In the genomic region with DNA sequence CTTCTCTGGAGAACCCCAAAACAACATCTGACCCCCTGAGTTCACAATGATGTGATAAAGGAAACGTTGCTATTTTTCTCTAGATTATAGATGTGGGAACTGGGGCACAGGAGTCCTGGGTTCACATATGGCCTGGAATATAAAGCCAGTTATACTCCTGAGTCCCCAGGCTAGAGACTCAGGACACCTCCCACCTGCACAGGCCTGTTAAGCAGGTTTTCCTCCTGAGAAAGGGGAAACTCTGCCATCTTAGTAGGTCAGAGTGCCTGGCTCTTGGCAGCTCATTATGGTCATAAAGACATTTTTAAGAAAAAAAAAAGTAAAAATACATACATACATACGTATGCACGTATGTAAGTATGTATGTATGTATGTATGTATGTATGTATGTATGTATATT, we compare ENCODE assay signal across 21 mouse cellular contexts.
DNase-seq lines count a peak whose midpoint lies in the region; ATAC-seq and TF ChIP-seq lines count a peak whose summit lies in the region.
"Had no signal": no experiment of that assay in that cellular context is flagged by ENCODE, and none has a peak within 500 bp of the region (broad histone marks: within the 10 kb centered on the region; RNA-seq: fewer than 3 reads in every experiment).

No protein-coding gene starts in this region.

- no peaks in the 10 kb centered on the region for H3K27me3 ChIP-seq in intestine, embryonic 15.5 days (replicated peaks)
- H3K27me3 ChIP-seq in intestine, postnatal 0 days (replicated peaks; ENCODE audit: control insufficient read depth, insufficient read depth, low read length): no peaks in the 10 kb centered on the region
- H3K27me3 ChIP-seq: CH12.LX; embryonic facial prominence, embryonic 12.5 days; forebrain, embryonic 13.5 days; forebrain, embryonic 15.5 days; Patski had no signal

- H3K36me3 ChIP-seq in intestine, embryonic 15.5 days: no peaks in the 10 kb centered on the region
- H3K36me3 ChIP-seq in intestine, postnatal 0 days (ENCODE audit: control insufficient read depth, insufficient read depth): no peaks in the 10 kb centered on the region
- H3K36me3 ChIP-seq: embryonic facial prominence, embryonic 10.5 days; embryonic facial prominence, embryonic 12.5 days; forebrain, embryonic 15.5 days; G1E had no signal

- no peak overlapping the region for H3K4me3 ChIP-seq in intestine, embryonic 15.5 days (replicated peaks)
- no peak overlapping the region for H3K4me3 ChIP-seq in intestine, postnatal 0 days (ENCODE audit: low read depth, low read length)
- H3K4me3 ChIP-seq: embryonic facial prominence, embryonic 10.5 days; embryonic facial prominence, embryonic 12.5 days; forebrain, embryonic 13.5 days; forebrain, embryonic 15.5 days had no signal

- TF ChIP-seq CTCF in intestine, postnatal 0 days (IDR thresholded peaks at IDR 0.05; ENCODE audit: low read depth): no peak

- no peaks in the 10 kb centered on the region for H3K4me1 ChIP-seq in intestine, embryonic 15.5 days (replicated peaks)
- no peaks in the 10 kb centered on the region for H3K4me1 ChIP-seq in intestine, postnatal 0 days (replicated peaks; ENCODE audit: control insufficient read depth, insufficient read depth, low read length)
- H3K4me1 ChIP-seq: embryonic facial prominence, embryonic 12.5 days; forebrain, embryonic 13.5 days; forebrain, embryonic 15.5 days had no signal

- H3K27ac ChIP-seq in intestine, embryonic 15.5 days: no peak overlapping the region
- H3K27ac ChIP-seq in intestine, postnatal 0 days (ENCODE audit: low read depth, low read length): no peak overlapping the region
- H3K27ac ChIP-seq: embryonic facial prominence, embryonic 10.5 days; embryonic facial prominence, embryonic 12.5 days; forebrain, embryonic 13.5 days; forebrain, embryonic 15.5 days had no signal

- no peak overlapping the region for H3K4me2 ChIP-seq in intestine, embryonic 15.5 days (replicated peaks)
- H3K4me2 ChIP-seq in intestine, postnatal 0 days (replicated peaks; ENCODE audit: low read depth): no peak overlapping the region
- H3K4me2 ChIP-seq: embryonic facial prominence, embryonic 12.5 days; forebrain, embryonic 13.5 days; forebrain, embryonic 15.5 days had no signal

- H3K9ac ChIP-seq in intestine, embryonic 15.5 days: no peak overlapping the region
- H3K9ac ChIP-seq in intestine, postnatal 0 days (ENCODE audit: low read depth, low read length): no peak overlapping the region
- H3K9ac ChIP-seq: embryonic facial prominence, embryonic 12.5 days; forebrain, embryonic 13.5 days; forebrain, embryonic 15.5 days had no signal

- no peaks in the 10 kb centered on the region for H3K9me3 ChIP-seq in intestine, embryonic 15.5 days
- no peaks in the 10 kb centered on the region for H3K9me3 ChIP-seq in intestine, postnatal 0 days (ENCODE audit: control insufficient read depth)
- H3K9me3 ChIP-seq: embryonic facial prominence, embryonic 10.5 days; embryonic facial prominence, embryonic 12.5 days; forebrain, embryonic 13.5 days; forebrain, embryonic 15.5 days had no signal

- DNase-seq in urinary bladder, postnatal 36 days (ENCODE audit: low spot score in 2 of 2): peak; percentile 51 to 63
- DNase-seq in urinary bladder, postnatal 10 days (ENCODE audit: low spot score): no peak
- no peak for DNase-seq in frontal cortex, postnatal 14 days (ENCODE audit: low spot score in 2 of 2)
- DNase-seq: adrenal gland, adult 8-10 months; B cell, adult 2 months; cerebellum, adult 11-12 months; cerebellum, adult 2 months; cerebellum, adult 9-10 months; cerebellum, postnatal 10 days; cerebellum, postnatal 25 days had no signal

- ATAC-seq in intestine, embryonic 15.5 days: peak; percentile 55; the same call in 1 of the 2 replicates
- ATAC-seq in intestine, postnatal 0 days: no peak
- ATAC-seq: activated CD4-positive, CD25-positive, alpha-beta regulatory T cell, adult 4 months; CD4-positive, CD25-positive, alpha-beta regulatory T cell, adult 4 months; forebrain, embryonic 13.5 days; forebrain, embryonic 15.5 days; Patski had no signal

- WGBS in intestine, embryonic 15.5 days: 76% methylated on average over 3 of the region's 3 CpGs
- 62% methylated on average over 3 of the region's 3 CpGs for WGBS in intestine, postnatal 0 days

Comparison
In these comparisons a context has a peak if more than half of its experiments do, and no peak if none do; other contexts are left out.
1. DNase-seq: peak in urinary bladder, postnatal 36 days (2 of 2); none in urinary bladder, postnatal 10 days (single experiment) and frontal cortex, postnatal 14 days (0 of 2).